Mouse (Mus musculus) ovary, postnatal 14 days (tissue): ENCODE results near the gene Spryd3.

ENCODE experiments used
- DNase-seq: peaks from one replicate; pipeline ENCODE4 v3.0.0; 2022; ENCODE audit warnings: low spot score

The Spryd3 gene

DNA sequence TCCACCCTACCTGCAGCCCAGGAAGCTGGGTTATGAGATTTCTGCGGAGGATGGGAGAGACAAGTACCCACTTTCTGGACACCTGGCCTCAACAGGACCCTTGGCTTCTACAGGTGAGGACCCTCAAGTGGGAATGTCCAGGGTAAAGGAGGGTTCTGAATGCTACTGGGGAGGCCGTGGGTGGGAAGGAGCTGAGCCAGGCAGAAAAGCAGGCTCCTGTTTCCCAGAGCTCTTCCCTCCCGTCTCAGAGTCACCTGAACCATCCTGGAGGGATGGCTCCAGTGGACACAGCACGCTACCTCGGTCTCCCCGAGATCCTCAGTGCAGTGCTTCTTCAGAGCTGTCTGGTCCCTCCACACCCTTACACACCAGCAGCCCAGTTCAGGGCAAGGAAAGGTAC is 23.9 kb downstream of the Spryd3 start:
- no peak for DNase-seq

DNA sequence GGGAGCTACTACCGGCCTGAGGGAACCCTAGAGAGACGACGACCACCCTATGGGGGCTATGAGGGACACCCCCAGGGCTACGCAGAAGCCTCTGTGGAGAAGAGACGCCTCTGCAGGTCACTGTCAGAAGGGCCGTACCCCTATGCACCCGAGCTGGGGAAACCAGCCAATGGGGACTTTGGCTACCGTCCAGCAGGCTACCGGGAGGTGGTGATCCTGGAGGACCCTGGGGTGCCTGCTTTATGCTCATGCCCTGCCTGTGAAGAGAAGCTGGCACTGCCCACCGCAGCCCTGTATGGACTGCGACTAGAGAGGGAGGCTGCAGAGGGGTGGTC is 24.6 kb downstream of the Spryd3 start:
- no peak for DNase-seq

DNA sequence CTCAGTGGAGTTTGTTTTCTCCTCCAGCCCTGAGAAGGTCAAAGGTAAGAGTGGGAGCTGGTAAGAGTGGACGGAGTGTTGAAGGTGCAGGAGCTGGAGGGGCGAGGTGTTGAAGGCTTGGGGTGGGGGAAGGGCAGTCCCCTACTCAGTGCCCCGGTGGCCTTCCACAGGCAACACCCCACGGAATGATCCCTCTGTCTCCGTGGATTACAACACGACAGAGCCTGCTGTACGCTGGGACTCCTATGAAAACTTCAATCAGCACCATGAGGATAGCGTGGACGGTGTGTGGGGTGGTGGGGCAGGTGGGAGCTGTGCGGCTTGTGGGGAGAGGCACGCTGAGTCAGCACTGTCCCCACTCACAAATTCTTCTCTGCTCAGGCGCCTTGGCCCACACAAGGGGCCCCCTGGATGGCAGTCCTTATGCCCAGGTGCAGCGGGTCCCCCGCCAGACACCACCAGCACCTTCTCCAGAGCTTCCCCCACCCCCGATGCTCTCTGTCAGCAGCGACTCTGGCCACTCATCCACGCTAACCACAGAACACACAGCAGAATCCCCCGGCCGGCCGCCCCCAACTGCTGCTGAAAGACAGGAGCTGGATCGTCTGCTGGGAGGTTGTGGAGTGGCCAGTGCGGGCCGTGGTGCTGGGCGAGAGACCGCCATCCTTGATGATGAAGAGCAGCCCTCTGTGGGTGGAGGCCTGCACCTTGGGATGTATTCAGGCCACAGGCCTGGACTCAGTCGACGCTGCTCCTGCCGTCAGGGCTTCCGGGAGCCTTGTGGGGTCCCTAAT is 25.1 kb downstream of the Spryd3 start:
- no peak for DNase-seq

DNA sequence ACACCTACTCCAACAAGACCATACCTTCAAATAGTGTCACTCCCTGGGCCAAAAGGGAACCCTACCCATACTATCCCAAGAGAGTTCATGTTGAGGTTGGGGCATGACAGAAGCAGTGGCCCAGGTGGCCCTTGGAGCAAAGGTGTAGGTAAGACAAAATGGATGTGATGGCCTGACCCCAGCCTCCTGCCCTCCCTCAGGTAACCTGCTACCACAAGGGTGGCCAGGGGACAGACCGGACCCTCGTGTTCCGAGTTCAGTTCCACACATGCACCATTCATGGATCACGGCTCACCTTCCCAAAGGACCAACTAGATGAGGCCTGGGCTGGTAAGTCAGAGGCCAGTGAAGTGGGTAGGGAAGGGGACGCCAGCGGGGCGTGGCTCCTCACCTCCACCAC is 25.8 kb downstream of the Spryd3 start:
- no peak for DNase-seq

DNA sequence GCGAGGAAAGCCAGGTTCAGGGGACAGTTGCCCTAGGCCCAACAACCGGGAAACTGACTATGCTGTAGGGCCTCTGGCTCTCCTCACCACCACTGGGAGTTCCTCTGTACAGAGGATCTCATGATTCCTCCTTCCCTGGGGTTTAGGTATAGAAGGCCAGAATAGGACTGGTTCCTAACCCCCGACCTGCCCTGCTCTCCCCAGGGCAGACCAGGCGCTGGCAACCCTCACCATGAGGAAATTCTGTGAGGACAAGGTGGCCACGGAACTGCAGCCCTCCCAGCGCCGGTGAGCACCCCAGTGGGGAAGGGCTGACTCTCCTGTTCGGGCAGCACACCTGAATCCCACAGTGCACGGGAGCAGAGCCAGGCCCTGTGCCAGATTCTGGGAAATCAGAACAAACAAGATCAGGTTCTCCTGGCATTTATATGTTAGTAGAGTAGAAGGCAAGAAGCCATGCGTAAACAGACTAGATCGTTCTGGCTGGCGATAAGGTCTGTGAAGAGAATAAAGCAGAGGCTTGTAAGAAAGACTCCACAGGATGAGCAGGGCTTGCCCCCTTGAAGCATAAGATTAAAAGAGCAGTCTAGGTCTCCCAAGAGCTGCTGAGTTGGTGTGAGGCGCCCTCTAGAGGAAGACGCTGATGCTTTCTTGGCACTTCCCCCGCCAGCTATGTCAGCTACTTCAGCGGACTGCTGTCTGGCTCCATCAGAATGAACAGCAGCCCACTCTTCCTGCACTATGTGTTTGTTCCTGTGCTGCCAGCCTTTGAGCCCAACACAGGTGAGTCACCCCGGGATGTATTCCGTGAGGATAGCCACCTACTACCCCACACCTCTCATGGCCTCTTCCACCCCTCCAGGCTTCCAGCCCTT is 27.1 kb downstream of the Spryd3 start:
- peak; percentile 81 for DNase-seq

DNA sequence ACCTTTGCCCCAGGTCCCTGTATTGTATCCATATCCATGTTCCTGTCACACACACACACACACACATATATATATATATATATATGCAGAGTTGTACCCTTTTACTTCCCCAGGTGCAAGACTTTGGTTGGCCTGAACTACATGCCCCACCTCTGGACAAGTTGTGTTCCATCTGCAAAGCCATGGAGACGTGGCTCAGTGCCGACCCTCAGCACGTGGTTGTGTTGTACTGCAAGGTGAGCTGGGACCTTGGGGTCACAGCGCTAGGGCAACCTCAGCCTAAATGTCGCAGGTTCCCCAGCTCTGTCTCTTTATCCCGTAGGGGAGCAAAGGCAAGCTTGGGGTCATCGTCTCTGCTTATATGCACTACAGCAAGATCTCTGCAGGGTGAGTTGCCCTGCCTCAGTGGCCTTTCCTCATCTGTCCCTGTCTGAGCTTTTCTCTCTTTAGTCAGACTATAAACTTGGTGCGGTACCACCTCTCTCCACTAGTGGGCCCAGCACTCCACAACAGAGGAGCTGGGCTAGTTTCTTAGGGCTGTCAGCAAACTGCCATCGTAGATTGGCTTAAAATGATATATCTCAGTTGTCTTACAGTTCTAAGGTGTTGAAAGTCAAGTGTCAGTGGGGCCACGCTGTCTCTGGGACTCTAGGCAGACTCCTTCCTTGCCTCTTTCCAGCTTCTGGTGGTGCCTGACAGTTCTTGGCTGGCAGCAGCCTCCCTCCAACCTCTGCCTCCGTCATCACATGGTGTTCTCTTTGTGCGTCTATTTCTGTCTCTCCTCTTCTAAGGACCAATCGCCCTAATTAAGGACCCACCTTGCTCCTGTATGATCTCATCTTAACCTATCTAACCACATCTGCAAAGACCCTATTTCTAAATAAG is 28.1 kb downstream of the Spryd3 start:
- peak; percentile 46 for DNase-seq

DNA sequence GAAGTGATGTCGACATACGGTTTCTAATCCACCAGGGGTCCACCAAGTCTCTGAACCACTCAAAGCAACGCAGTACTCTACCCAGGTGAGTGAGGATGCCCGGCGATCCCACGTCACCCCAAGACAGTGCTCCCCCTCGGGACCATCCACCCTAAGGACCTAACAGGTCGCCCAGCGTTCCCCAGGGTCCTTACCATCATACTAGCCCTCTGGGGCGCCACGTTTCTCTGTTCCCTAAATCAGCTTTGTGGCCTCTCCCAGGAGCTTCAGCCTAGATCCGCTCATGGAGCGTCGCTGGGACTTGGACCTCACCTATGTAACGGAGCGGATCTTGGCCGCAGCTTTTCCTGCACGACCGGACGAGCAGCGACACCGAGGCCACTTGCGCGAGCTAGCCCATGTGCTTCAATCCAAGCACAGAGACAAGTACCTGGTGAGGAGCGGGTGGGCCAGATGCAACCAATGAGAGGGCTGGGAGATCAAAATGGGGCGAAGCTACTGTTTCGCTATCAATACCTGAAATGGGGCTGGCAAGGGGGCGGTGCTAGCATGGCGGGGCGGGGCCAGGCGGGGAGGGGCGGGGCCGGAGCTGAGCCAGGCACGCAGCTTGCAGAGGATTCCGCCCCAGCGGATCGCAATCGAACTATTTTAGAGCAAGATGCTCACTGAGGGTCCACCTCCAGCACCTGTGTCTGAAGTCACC is 29.1 kb downstream of the Spryd3 start:
- DNase-seq = no peak

DNA sequence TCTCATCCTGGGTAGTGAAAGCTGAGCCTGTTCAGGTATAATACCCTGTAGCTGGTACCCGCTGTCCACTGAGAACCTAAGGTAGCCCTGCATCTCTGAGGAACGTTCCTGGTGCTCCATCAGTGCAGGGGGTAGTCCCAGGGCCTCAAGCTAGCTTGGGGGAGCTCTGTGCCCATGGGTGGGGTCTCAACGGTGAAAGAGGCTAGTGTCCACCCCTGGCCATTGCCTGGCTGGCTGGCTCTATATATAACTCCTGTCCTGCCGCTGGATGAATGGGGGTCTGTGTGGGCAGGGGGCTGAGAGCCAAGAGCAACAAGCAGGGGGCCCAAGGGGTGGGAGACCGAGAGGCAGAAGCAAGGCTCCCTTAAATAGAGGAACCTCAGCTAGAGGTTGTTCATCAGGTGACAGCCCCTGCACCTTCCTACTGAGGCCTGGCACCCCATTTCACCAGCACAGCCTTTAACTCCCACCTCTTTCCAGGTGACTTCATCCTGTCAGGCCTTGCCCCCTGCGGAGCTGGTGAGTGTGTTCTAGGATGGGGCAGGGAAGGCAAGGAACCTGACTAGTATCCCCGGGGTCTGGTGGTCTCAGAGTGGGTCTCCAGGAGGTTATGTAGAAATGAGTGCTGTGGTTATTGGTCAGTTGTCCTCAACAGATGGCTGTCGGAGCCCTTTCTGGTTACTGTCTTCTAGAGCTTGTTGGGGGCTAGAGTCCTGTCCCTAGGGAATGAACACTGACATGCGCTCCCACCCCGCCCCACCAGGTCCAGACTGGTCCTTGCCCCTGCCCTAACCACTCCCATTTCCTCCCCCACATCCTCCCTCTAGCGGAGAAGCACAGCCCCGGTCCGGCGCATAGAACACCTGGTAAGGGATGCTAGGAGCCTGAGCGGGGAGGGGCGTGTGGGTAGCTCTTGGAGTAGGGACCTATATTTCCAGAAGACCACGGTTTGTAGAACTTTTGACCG is 30.0 kb downstream of the Spryd3 start:
- no peak for DNase-seq

DNA sequence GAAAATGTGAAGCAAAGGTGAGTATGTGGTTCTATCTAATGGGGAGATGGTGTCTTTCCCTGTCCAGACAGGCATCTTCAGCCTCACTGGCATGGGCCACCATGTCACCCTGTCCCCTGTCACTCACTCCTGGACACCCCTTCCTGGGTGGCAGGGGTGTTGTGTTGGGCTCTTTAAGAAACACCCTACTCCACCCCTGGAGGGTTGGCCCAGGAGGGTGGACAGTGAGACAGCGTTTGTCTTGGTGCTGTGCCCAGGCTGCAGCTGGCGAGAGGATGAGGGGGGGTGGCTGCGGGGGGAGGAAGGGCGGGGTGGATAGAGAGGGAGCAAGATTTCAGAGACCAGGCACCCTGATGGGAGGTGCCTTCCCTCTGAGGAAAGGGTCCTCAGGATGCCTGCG is 30.7 kb downstream of the Spryd3 start:
- peak; percentile 53 for DNase-seq

DNA sequence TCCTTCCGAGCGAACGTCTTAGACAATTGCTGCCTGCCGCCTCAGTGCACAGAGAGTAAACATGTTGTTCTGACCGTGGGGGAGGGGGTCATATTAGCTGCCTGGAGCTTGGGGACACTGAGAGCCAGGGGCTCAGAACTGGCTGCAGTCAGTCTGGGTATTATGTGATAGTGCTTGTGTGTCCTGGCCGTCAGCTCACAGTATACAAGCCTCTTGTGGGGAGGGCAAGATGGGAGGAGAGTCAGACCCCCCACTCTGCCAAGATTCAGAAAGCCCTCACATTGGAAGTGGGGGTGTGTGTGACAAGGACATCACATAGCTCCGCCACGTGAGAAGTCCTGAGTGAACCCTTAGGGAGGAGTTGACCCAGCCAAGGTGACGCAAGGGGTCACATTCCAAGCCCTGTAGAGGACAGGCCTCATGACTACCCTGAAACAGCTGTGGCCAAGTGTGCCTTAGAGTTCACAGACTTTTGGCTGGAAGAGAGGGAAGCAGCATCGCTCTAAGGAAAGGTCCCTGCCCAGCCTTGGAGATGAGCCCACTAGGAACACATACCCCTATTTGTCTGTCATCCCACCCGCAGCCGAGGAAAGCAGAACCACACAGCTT is 32.0 kb downstream of the Spryd3 start:
- peak; percentile 51 for DNase-seq

DNA sequence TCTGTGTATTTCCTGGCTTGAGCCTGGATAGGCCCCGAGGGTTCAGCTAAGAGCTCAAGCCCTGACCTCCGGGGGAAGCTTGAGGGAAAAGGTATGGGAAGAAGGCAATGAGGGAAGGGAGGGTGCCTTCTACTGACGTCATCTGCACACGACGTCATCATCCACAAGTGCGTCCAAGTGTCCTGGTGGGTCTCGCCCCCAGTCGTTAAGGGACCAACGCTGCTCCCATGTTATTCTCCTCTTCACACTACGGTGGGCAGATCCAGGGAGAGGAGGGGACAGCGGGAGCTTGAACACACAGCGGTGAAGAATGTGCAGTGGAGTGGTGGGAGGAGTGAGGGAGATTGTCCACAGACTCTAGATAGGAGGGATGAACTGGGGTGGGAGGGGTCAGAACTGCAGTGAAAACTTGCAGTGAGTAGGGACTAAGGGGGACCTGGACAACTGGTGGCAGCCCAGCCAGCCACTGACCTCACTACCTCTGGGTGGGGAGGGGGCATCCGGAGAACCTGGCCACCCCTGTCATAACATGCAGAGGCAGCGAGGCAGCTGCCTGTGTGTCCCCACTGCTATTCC is 32.6 kb downstream of the Spryd3 start:
- no peak for DNase-seq

DNA sequence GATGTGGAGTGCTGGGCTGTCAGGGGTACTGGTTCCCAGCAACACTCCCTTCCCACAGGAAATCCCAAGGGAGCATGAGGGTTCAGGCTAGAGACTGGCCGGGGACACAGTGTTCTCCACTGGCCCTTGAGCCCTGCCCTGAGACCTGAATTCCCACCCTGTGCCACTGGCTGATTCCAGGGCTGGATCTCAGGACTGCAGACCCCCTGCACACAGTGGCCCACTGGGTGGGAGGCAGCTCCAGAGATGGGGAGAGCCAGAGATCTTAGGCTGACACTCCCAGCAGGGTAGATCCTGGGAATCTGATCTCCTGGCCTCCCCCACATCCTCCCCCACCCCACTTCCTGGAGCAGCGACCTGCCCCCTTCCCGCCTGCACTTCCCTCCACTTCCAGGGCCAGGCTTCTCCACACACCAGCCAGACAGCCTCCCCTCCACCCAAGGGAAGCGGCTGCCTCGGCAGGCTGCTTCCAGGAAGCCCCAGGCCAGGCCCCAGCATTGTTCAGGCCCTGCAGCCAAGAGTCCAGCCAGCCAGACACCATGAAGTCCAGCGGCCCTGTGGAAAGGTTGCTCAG is 33.4 kb downstream of the Spryd3 start:
- peak; percentile 58 for DNase-seq

DNA sequence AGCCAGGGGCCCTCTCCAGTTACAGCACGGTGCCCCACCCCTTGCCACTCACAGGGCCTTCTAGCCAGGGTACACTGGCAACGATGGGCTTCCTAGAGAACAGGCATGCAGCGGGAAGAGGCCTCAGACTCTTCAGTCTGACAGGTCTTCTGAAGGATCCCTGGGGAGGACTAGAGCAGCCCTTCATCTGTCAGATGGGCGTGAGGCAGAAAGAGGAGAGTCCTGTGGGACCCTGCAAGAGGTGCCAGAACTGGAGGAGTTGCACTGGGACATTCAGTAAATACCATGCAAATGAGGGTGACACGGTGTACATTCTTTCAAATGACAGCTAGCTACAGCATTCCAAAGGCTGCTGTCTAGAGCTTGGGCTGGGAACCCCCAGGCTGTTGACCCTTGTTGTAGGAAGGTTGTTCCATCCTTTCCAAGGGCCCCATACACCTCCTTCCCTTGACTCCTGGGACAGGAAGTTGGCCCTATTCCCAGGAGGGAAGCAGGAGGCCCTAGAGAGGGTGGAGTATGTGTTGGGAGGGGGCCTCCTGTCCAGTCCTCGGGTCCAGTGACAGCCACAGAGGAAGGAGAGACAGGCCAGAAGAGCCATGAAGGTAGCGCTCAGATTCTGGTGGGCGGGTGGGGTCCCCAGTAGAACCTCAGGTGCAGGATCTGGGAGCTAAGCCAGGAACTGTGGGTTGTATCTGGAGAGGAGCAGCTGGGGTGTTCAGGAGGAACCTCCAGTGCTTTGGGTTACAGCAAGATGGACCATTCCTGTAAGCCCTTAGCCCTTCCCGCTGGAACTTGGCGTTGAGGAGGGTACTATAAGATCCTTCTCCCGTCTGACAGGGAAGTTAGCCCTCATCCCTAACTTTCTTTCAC is 34.1 kb downstream of the Spryd3 start:
- DNase-seq = peak; percentile 42

DNA sequence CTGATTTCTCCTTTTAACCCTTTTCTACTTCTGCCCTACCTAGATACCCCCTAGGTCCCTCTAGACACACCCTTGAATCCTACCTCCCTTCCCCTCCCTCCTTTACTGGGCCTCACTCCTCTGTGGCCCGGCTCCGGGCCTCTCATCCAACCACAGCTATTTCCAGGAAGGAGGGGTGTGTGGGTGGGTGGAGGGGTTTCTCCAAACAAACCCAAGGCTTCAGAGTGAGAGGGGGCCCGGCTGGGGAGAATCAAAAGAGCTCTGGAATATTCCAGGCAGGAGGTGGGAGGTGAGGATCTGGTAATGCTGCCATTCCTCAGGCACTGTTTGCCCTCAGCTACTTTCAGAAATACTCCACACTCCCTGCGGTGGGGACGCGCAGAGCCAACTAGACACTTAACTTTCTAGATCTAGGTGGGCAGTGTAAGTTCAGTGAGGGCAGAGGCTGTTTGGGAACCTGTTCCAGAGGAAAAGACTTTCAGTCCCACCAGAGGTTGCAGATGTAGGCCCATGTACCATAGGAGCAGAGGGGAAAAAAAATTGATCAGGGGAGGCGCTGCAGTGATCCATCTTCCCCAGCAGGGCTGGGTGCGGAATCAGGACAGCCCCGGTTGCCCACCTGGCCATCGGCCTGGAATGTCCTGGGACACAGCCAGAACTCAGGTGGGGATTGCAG is 34.9 kb downstream of the Spryd3 start:
- peak; percentile 45 for DNase-seq

DNA sequence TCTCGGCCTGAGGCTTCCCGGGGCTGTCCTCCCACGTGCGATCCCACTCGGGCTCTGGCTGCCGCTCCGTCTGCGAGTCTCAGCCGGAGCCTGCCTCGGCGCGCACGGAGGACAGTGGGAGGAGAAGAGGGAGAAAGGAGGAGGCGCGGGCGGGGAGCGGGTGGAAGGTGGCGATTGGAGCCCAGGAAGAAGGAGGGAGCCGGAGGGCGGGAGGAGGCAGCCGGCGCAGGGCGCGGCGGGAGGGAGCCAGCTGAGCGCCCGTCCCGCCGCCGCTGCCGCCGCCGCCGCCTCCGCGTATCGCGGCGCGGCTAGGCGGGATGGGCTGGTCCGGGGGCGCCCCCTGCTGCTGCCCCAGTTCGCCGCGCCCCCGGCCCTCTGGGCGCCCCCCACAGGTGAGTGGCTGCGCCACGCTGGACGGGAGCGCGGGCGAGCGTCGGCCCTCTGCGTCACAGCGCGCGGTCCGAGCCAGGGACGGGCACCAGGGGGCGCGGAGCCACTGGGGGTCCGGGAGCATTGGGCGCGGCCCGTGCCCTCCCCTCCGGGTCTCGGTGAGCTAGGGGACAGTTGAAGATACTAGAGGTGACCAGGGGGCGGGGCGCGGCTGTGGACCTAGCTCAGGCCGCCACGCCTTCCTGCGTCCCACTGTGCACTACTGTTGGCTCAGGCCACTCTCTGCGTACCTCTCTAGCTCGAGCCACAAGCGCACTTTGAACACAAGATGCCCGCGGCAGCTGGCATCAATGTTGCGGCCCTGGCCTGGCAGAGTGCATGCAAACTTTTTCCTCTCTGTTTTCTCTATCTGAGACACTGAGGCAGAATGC is 35.7 kb downstream of the Spryd3 start, which contains the start of gene Tns2:
Gene Tns2, plus strand, starts transcription at position 253 of the 821 bp plus-strand sequence.
- peak; percentile 78 for DNase-seq

DNA sequence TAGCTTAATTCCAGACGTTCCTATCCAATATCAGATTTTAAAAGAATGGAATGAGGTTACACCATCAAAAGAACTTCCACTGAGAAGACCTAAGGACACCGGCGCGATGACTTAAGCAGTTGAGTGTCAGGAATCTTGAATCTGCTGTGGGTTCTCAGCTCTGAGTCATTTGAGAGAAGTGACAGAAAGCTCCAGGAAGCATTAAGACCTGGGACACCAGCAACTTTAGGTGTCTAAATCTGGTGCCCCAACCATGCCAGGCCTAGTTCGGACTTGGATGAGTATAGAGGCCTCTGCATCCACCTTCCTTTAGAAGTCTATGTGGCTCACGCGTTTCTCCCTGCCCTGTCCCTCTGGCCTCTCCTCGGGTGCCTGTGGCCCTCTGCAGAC is 36.3 kb downstream of the Spryd3 start:
- DNase-seq = no peak

DNA sequence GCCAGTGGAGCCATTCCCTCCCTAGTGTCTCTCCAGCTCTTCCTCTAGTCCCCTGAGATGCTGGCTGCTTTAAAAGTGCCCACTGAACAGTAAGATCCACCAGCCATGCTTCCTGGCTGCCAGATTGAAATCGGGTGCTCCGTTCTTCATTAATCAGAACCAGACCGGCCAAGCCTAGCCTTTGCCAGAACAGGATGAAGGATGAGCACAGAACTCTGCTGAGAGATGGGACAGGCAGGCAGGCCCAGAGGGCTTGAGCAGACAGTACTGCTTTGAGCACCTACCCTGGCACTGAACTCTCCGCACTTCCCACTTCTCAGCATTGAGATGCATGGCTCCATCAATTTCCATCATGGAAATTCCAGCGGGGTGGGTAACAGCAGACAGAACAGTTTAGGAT is 36.8 kb downstream of the Spryd3 start:
- DNase-seq = no peak
